Mouse (Mus musculus) gastrocnemius, adult 2 months (tissue): ENCODE measurements around the gene Rbm18. TPM values are rescaled to one million over a fixed set of nuclear protein-coding genes. Genes with fewer than 3 reads are reported as not detected.
"Not testable (repeated sequence)": the region's sequence is repeated elsewhere in the genome, so short reads cannot be mapped to it uniquely, and the experiment has no call there.

ENCODE experiments used
- DNase-seq: peaks from one replicate; pipeline ENCODE4 v3.0.0; 2022
- H3K27ac ChIP-seq: fragments of 200-600 bp; 2 replicates; pipeline ENCODE4 v1.8.1; 2022; ENCODE audit warnings: mild to moderate bottlenecking
- H3K4me3 ChIP-seq: fragments of 200-600 bp; 2 replicates; pipeline ENCODE4 v1.8.1; 2022; ENCODE audit warnings: mild to moderate bottlenecking, moderate library complexity
- CTCF ChIP-seq: fragments of 200-600 bp; IDR thresholded peaks from 2 replicates; pipeline ENCODE4 v1.8.1; 2022; ENCODE audit warnings: antibody characterized with exemption, mild to moderate bottlenecking, moderate library complexity
- intact Hi-C: fragments of 180-260 bp; cut with DNase I; formaldehyde crosslinking; loops from one replicate; pipeline ENCODE4 v1.15.1; 2025
- long read RNA-seq, 2 experiments: library from polyadenylated mRNA; stranded (forward); transcript quantifications; one replicate each; pipeline ENCODE4 v2.0.0; 2021
- total RNA-seq, 2 experiments: library from RNA; stranded (reverse); gene quantifications; 2 replicates each; pipeline ENCODE4 v1.2.3; 2021

The Rbm18 gene
- 10 to 100 TPM; 31.9 to 33.5 TPM for total RNA-seq
- long read RNA-seq, experiment 1, transcript Rbm18-201 (6 exons, 2,617 nt) = major isoform, 72 of 76 reads
- long read RNA-seq, experiment 1, partial matches to known transcripts = 1 of 76 reads
- long read RNA-seq, experiment 1, other reads (novel, unspliced or antisense) = 3 of 76 reads
- long read RNA-seq, experiment 2, transcript Rbm18-201 (6 exons, 2,617 nt) = major isoform, 56 of 60 reads
- long read RNA-seq, experiment 2, partial matches to known transcripts = 0 of 60 reads
- long read RNA-seq, experiment 2, other reads (novel, unspliced or antisense) = 3 of 60 reads

DNA sequence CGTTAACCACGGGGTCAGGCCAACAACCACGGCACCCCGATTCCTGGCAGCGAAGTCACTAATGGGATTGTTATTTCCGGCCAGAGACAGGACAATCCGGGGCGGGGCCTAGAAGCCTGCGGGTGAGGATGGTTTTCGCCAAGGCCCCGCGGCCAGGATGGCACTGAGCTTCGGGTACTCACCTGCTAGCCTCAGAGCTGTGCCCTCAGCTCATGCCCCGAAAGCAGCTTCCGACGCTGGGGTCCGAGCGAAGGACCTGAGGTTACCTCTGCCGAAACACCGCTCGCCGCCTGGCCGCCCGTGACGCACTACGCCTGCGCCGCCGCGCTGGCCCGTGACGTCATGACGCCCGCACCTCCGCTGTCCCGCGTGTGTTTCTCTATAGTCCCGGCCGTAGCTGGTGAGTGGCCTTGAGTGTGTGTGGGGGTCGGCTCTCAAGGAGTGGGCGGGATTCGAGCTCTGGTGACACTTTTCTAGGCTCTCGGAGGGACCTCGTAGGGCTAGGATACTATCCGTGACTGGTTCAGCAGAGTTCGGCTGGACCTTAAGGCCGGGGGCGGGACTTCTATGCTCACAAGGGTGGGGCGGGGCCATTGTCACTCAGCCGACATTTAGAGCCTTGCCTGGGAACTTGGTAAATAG is at the start of gene Rbm18, which contains the start of gene Mrrf:
TSS of gene Rbm18 (minus strand) at position 474 of the 642 bp plus-strand sequence.
TSS of gene Mrrf (plus strand) at position 90 of the 642 bp plus-strand sequence.
- peak; percentile 94 for DNase-seq
- H3K4me3 ChIP-seq = peak within 1 kb of the TSS; percentile 92
- intact Hi-C loops = loop anchor here (5.0 kb wide), 1 partner anchor 89 kb away; the partner anchor contains the start of genes Morn5 and Ndufa8
- H3K27ac ChIP-seq = peak within 1 kb of the TSS; percentile 97
- TF ChIP-seq CTCF = no peak

DNA sequence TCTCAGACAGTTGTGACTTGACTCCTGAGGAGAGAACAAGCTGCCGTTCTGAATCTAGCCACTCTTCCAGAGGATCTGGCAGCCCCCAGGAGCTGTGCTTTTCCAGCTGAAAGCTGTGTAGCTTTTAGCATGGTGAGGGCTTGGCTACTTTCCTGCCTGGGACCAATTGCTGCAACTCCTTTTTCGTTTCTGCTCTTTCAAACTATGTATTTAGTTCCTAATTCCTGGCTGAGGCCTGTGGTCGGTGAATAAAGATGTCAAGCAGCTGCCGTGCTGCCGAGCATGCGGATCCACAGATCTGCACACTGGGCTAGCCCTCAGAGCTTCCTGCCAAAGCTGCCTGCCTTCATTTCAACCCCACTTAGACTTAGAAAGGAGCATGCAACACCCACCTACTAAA is 48.3 kb upstream of the Rbm18 start:
- intact Hi-C loops = no loop called here
- no peak for TF ChIP-seq CTCF
- H3K27ac ChIP-seq = no peak overlapping the region; the same call in 1 of the 2 replicates
- no peak overlapping the region for H3K4me3 ChIP-seq
- DNase-seq = no peak

DNA sequence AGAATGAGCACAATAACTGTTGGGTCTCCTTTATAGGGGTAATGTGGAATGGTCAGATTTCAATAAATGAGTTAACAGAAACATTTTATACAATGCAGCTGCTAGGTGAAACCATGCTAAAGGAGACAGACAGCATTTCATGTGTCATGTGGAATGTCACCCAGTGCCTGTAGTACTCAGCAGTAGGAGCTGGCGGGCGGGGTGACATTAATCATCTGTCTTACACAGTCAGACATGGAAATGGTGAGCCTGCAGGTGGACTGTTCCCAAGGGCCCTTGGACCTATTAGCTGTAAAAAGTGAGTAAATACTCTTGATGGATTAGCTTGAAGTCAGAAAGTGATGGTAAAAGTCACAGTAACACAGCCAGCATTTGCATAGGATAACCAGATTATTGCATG is 47.6 kb upstream of the Rbm18 start:
- intact Hi-C loops = no loop called here
- H3K4me3 ChIP-seq = no peak overlapping the region
- no peak for TF ChIP-seq CTCF
- no peak for DNase-seq
- H3K27ac ChIP-seq = no peak overlapping the region

DNA sequence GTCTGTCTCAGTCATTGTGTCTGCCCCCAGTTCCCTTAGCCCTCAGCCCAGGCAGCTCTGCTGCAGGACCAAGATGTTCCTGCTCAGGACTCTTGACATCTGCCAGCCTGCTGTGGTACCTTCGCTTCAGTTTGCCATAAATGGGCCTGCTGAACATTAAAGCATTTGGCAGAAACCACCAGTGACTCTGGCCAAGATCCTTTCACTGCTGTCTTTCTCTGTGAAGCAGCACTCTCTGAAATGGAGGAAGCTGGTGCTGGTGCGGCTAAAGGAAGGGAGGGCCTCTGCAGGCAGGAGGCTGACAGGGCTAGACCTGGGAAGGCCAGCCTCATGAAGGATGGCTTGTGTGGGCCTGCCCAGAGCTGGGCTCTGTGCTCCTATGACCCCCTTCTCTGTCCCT is 46.7 kb upstream of the Rbm18 start:
- peak; percentile 24 for DNase-seq
- Histone ChIP-seq H3K27ac (peak overlapping the region; percentile 8; the same call in 1 of the 2 replicates), H3K4me3 (no peak overlapping the region)
- no peak for TF ChIP-seq CTCF
- intact Hi-C loops = no loop called here

DNA sequence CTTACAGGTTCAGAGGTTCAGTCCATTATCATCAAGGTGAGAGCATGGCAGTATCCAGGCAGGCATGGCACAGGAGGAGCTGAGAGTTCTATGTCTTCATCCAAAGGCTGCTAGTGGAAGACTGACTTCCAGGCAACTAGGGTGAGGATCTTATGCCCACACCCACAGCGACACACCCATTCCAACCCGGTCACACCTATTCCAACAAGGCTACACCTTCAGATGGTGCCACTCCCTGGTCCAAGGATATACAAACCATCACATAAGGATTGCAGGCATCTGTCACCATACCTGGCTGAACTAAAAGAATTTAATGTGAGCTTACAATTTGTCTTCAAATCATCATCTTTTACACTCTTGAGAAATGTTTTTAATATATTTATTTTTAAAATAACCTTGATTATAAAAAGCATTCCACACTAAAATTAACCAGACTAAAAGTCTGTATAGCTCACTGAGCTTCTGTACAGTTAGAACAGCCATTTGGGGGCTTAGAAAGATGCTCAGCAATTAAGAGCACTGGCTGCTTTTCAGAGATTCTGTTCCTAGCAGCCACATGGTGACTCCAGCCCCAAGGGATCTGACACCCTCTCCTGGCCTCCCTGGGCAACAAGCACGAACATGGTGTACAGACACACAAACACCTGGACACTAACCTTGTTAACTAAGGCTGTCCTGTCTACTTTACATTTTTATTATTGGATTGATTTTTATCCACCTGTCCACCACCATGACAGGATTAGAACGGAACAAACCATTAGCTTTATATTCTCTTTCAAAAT is 45.2 kb upstream of the Rbm18 start:
- H3K4me3 ChIP-seq, H3K27ac ChIP-seq, intact Hi-C loops, DNase-seq: not testable (repeated sequence)

DNA sequence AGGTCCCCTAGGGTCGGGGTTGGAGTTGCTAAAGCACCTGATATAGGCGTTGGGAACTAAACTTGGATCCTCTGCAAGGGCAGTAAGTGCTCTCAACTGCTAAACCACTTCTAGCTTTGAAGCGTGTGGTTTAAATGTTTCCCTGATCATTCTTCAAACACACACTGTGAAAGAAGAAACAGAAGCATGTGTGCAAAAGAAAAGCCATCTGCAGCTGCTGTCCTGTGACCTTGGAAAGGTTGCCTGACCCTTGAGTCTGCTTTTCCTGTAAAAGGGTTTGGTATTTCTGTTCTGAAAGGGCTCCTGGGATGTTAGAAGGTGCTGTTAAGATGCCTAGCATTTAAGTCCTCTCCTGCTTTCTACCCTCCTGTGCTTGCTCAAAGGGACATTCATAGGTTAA is 42.9 kb upstream of the Rbm18 start:
- intact Hi-C loops = no loop called here
- Histone ChIP-seq H3K4me3 (no peak overlapping the region), H3K27ac (no peak overlapping the region)
- DNase-seq = no peak
- TF ChIP-seq CTCF = no peak

DNA sequence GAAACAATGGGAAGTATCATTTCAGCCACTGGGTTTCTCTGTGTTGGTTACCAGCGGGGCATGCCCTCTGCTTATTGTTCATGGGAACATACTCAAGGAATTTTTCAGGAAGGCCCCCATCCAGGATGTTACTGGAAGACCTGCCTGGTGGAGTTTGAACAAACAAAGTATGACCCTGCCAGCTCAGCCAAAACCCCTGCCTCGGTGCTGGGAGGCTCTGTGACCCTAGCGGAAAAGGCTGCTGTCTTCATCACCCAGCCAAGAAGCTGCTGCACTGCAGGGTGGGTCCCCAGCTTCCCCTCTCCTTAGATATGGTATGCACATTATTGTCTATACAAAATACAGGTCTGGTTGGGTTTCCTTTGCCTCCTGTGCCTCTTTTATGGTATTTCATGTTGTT is 36.0 kb upstream of the Rbm18 start:
- TF ChIP-seq CTCF = no peak
- H3K27ac ChIP-seq = peak overlapping the region; percentile 20; the same call in 1 of the 2 replicates
- H3K4me3 ChIP-seq = no peak overlapping the region
- intact Hi-C loops = no loop called here
- no peak for DNase-seq

DNA sequence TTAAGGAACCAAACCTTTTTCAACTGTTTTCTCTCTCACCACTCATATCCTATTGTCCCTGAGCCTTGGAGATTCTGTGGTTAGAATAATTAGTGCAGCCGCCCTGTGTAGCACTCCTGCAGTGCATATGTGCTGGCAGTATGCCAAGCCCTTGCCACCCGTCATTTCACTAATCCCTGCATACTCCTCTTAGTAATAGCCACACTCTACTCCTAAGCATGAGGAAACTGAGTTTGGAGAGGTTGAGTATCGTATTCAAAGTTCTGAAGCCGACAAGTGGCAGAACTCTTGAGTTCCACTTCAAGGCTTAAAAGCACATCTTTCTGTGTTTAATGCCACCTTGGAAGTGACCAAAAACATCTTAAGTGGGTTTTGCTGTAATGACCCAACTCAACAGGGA is 35.6 kb upstream of the Rbm18 start:
- TF ChIP-seq CTCF = no peak
- no peak for DNase-seq
- H3K27ac ChIP-seq = peak overlapping the region; percentile 20; the same call in 1 of the 2 replicates
- H3K4me3 ChIP-seq = no peak overlapping the region
- intact Hi-C loops = no loop called here

DNA sequence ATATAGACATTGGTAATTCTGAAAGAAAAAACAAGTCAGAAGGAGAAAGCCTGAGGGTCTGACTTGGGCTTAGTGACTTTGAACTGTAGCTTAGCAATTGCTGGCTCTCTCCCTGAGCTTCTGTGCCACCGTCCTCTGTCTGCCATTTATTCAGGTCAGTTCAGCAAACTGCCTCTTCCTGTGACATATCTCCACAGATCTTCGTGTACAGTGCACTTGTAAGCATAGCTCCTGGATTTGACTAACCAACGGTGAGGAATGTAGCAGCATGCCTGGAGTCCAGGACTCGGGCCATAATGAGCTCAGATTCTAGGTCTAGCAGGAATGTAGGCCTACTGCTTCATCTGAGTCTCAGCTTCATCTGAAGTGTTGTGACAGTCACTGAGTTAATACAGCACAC is 32.6 kb upstream of the Rbm18 start:
- H3K27ac ChIP-seq = peak overlapping the region; percentile 28; the same call in 1 of the 2 replicates
- TF ChIP-seq CTCF = no peak
- no peak for DNase-seq
- intact Hi-C loops = no loop called here
- H3K4me3 ChIP-seq = no peak overlapping the region

DNA sequence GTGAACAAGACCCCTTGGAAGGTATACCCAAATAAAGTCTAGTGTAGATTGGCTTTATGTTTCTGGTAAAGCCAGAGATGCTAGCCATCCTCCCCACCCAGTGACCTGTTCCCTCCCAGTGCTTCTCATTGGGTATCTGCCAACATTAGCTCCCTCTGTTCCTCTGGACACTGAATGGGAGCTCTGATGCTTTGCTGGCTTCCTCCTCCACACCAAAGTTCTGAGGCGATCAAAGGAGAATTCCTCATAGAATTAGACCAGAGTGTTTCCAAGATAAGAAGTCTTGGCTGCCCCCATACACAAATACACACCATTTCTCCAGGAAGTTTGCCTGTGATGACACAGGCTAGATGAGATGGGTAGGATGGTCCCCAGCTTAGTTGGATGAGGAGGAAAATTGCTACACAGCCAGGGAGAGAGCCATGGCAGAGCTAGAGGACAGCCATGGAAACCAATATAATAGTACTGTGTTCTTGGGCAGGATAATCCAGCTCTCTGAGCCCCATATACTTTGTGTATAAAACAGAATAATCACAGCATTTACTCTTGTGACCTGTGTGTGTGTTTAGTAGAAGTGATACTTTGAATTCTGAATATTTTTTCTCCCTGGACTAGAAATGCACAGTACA is 31.5 kb upstream of the Rbm18 start:
- Histone ChIP-seq H3K27ac (0 out of 2 replicates have a peak overlapping the region, but pooled peaks have one; percentile 0), H3K4me3 (no peak overlapping the region)
- no peak for DNase-seq
- intact Hi-C loops = no loop called here
- TF ChIP-seq CTCF = no peak

DNA sequence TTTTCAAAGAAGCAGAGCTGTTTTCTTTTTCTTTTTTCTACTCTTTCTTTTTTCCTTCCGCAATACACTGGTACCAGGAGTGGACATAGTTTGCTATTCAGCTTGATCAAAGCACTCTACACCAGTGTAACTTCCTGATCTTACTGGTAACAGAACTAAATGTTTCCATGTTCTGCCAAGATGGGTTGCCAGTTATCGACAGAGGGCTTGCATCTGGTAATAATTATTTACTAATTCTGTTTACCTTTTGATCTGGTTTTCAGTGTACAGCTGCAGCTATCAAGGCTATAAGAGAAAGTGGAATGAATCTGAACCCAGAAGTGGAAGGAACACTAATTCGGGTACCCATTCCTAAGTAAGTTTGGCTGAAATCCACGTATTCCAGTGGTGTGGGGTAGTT is 22.8 kb upstream of the Rbm18 start:
- H3K4me3 ChIP-seq = no peak overlapping the region
- intact Hi-C loops = no loop called here
- no peak for DNase-seq
- TF ChIP-seq CTCF = no peak
- H3K27ac ChIP-seq = no peak overlapping the region

DNA sequence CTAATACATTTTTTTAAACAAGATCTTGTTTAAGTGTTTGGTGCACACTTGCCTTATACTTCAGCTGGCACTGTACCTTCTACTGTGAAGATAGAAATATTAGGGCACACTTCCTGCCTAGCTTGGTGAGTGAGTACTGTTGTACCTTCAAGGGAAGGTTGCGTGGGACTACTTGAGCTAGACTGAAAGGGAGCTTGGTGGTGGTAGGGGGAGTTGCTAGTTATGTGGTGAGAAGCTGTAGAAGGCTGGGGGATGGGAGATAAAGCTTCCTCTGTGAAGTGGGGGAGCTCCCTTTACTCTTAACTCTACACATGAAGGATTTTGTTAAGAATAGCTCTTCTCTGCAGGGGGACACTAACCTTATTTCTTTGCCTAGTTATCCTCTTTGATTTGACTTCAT is 20.9 kb upstream of the Rbm18 start:
- Histone ChIP-seq H3K4me3 (no peak overlapping the region), H3K27ac (no peak overlapping the region)
- no peak for TF ChIP-seq CTCF
- intact Hi-C loops = no loop called here
- no peak for DNase-seq

DNA sequence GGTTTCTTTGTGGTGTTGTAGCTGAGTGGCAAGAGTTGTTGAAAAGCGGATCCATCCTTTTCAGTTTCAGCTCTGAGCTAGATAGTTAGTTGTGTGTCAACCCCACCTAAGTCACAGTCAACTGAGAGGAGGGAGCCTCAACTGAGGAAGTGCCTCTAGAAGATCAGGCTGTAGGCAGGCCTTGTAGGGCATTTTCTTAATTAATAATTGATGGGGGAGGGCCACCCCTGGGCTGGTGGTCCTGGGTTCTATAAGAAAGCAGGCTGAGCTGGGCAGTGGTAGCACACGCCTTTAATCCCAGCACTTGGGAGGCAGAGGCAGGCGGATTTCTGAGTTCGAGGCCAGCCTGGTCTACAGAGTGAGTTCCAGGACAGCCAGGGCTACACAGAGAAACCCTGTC is 15.8 kb upstream of the Rbm18 start:
- H3K4me3 ChIP-seq, DNase-seq, intact Hi-C loops, H3K27ac ChIP-seq: not testable (repeated sequence)
